8 mouse cellular contexts compared by ENCODE assay signal in genomic region chr16:22163456-22163851, GRCm38 (mm10). TPM values are rescaled to one million over a fixed set of nuclear protein-coding genes. Genes with fewer than 3 reads are reported as not detected.
DNase-seq lines count a peak whose midpoint lies in the region; ATAC-seq and TF ChIP-seq lines count a peak whose summit lies in the region.

No protein-coding gene starts in this region.

- peak overlapping the region; percentile 85 for H3K27ac ChIP-seq in kidney, embryonic 14.5 days (ENCODE audit: low read depth, low read length)
- H3K27ac ChIP-seq in lung, postnatal 0 days (ENCODE audit: low read length) = peak overlapping the region; percentile 82
- no peak overlapping the region for H3K27ac ChIP-seq in testis, adult 2 months (ENCODE audit: control insufficient read depth, insufficient read depth, low read depth, low read length)

- peak; percentile 9 to 19 for DNase-seq in layer of hippocampus, postnatal 10 days (ENCODE audit: low spot score in 2 of 2)
- DNase-seq in layer of hippocampus, postnatal 25 days (ENCODE audit: extremely low spot score in 1 of 2, low spot score in 1 of 2) = no peak
- DNase-seq in adrenal gland, postnatal 4 days (ENCODE audit: low spot score in 2 of 2) = peak; percentile 5 to 14
- DNase-seq in heart, adult 18-20 months = peak; percentile 34 to 50
- DNase-seq in lung, postnatal 0 days (ENCODE audit: low spot score) = peak; percentile 80

- H3K4me2 ChIP-seq in kidney, embryonic 14.5 days (replicated peaks; ENCODE audit: low read depth, low read length) = peak overlapping the region; percentile 48
- peak overlapping the region; percentile 96 for H3K4me2 ChIP-seq in lung, postnatal 0 days (replicated peaks; ENCODE audit: low read depth, low read length)

- TF ChIP-seq EP300 in lung, postnatal 0 days (IDR thresholded peaks at IDR 0.05) = no peak

- H3K27me3 ChIP-seq in kidney, embryonic 14.5 days (ENCODE audit: control insufficient read depth, insufficient read depth, low read length) = no peaks in the 10 kb centered on the region
- no peaks in the 10 kb centered on the region for H3K27me3 ChIP-seq in lung, postnatal 0 days (replicated peaks; ENCODE audit: insufficient read depth, low read length)
- H3K27me3 ChIP-seq in testis, adult 2 months (ENCODE audit: control insufficient read depth, insufficient read depth, low read length) = no peaks in the 10 kb centered on the region

- H3K4me3 ChIP-seq in kidney, embryonic 14.5 days (ENCODE audit: low read length) = peak overlapping the region; percentile 71
- peak overlapping the region; percentile 78 for H3K4me3 ChIP-seq in lung, postnatal 0 days (ENCODE audit: low read depth, low read length)
- H3K4me3 ChIP-seq in testis, adult 2 months (ENCODE audit: control insufficient read depth, low read depth, low read length) = peak overlapping the region; percentile 73

- peak; percentile 37 for TF ChIP-seq CTCF in lung, postnatal 0 days (IDR thresholded peaks at IDR 0.05)
- no peak for TF ChIP-seq CTCF in testis, adult 2 months (IDR thresholded peaks at IDR 0.05; ENCODE audit: control insufficient read depth, insufficient read depth, insufficient replicate concordance, low read depth, low read length)

- ATAC-seq in kidney, embryonic 14.5 days (ENCODE audit: low FRiP score, low TSS enrichment) = peak; percentile 71
- ATAC-seq in lung, postnatal 0 days = peak; percentile 66
- no peak for ATAC-seq in activated CD4-positive, CD25-positive, alpha-beta regulatory T cell, adult 4 months

- TF ChIP-seq POLR2A in testis, adult 2 months (IDR thresholded peaks at IDR 0.05; ENCODE audit: control insufficient read depth, low read depth, low read length) = no peak

- under 1% methylated on average over 27 of the region's 27 CpGs for WGBS in kidney, embryonic 14.5 days
- under 1% methylated on average over 27 of the region's 27 CpGs for WGBS in lung, postnatal 0 days

- peaks cover 9% of the 10 kb centered on the region; the same call in 1 of the 2 replicates for H3K4me1 ChIP-seq in kidney, embryonic 14.5 days (ENCODE audit: control insufficient read depth, insufficient read depth, low read length)
- H3K4me1 ChIP-seq in lung, postnatal 0 days (ENCODE audit: insufficient read depth, low read depth, low read length) = no peaks in the 10 kb centered on the region
- peaks cover 12% of the 10 kb centered on the region for H3K4me1 ChIP-seq in testis, adult 2 months (ENCODE audit: control insufficient read depth, insufficient read depth, low read length)

- H3K9ac ChIP-seq in kidney, embryonic 14.5 days (ENCODE audit: low read depth, low read length) = peak overlapping the region; percentile 97
- peak overlapping the region; percentile 71 for H3K9ac ChIP-seq in lung, postnatal 0 days (replicated peaks; ENCODE audit: low read depth)

- H3K9me3 ChIP-seq in kidney, embryonic 14.5 days (ENCODE audit: control insufficient read depth, low read length) = no peaks in the 10 kb centered on the region
- no peaks in the 10 kb centered on the region for H3K9me3 ChIP-seq in lung, postnatal 0 days (ENCODE audit: low read length)

- H3K36me3 ChIP-seq in kidney, embryonic 14.5 days (ENCODE audit: control insufficient read depth, insufficient read depth, low read length) = no peaks in the 10 kb centered on the region
- H3K36me3 ChIP-seq in lung, postnatal 0 days (ENCODE audit: insufficient read depth, low read length) = no peaks in the 10 kb centered on the region
- no peaks in the 10 kb centered on the region for H3K36me3 ChIP-seq in testis, adult 2 months (ENCODE audit: control insufficient read depth, insufficient read depth, low read length)

RNA-seq across cellular contexts. Expression of gene Igf2bp2, which starts 0.4 kb away (rescaled TPM):
- 1 to 10 TPM in 1 of 2 experiments, under 1 TPM in 1; 0.76 to 1.3 TPM for total RNA-seq in layer of hippocampus, postnatal 10 days (2021)
- total RNA-seq in layer of hippocampus, postnatal 25 days (2021) = under 1 TPM; 0.33 to 0.42 TPM
- total RNA-seq in adrenal gland, postnatal 4 days (2021) = 10 to 100 TPM; 43.7 to 50.6 TPM
- 1 to 10 TPM; 4.1 to 6.1 TPM for total RNA-seq in heart, adult 18-20 months (2021)
- polyA plus RNA-seq in kidney, embryonic 14.5 days (2014; fragmentation: Nextera tagmentation; extraction: Ambion mirVana) = 72.6 and 135 TPM in 2 replicates
- 22.2 and 24.1 TPM in 2 replicates for polyA plus RNA-seq in lung, postnatal 0 days (2015; fragmentation: Nextera tagmentation; extraction: Ambion mirVana)
- 0.53 and 0.63 TPM in 2 replicates for polyA plus RNA-seq in testis, adult 2 months (2012; rRNA removed)
- 1 to 10 TPM in 1 of 2 experiments, under 1 TPM in 1; 0.41 to 1.2 TPM for polyA plus RNA-seq in activated CD4-positive, CD25-positive, alpha-beta regulatory T cell, adult 4 months (2017; shearing (Covaris generic))

Comparison
In these comparisons a context has a peak if more than half of its experiments do, and no peak if none do; other contexts are left out.
1. DNase-seq: peak in layer of hippocampus, postnatal 10 days (2 of 2), adrenal gland, postnatal 4 days (2 of 2), heart, adult 18-20 months (2 of 2) and lung, postnatal 0 days (single experiment); none in layer of hippocampus, postnatal 25 days (0 of 2).
2. RNA of gene Igf2bp2, which starts 0.4 kb away (total RNA-seq): 43.7 to 50.6 TPM in adrenal gland, postnatal 4 days; 4.1 to 6.1 TPM in heart, adult 18-20 months, 0.76 to 1.3 TPM in layer of hippocampus, postnatal 10 days and 0.33 to 0.42 TPM in layer of hippocampus, postnatal 25 days; every median in the first group is over 4 times any median in the second.
3. Peak in every context shown above with its lines, with median percentiles within 50 percentile points of each other: H3K4me3 ChIP-seq.